Mouse (Mus musculus): ENCODE results near the gene Klf9. TPM values are rescaled to one million over a fixed set of nuclear protein-coding genes. Genes with fewer than 3 reads are reported as not detected.

Klf9 gene
- polyA plus RNA-seq (2012; rRNA removed) = 59.3 and 62.3 TPM in 2 replicates

- peaks cover 11% of the 10 kb centered on the region; the same call in 1 of the 2 replicates for H3K4me1 ChIP-seq (ENCODE audit: control insufficient read depth, insufficient read depth, low read length)
- no peaks in the 10 kb centered on the region; the same call in 1 of the 2 replicates for H3K36me3 ChIP-seq (ENCODE audit: control insufficient read depth, insufficient read depth, low read length)
- peak within 1 kb of the TSS; percentile 94 for H3K4me3 ChIP-seq (ENCODE audit: insufficient read depth, low read depth, low read length)
- under 1% methylated on average over 52 of the region's 52 CpGs for WGBS
- peak within 1 kb of the TSS; percentile 100 for H3K27ac ChIP-seq (ENCODE audit: insufficient read depth, low read depth, low read length)
- peak; percentile 99 for DNase-seq
- H3K27me3 ChIP-seq (replicated peaks; ENCODE audit: control insufficient read depth, insufficient read depth, low read length) = no peaks in the 10 kb centered on the region
- TF ChIP-seq CTCF (conservative IDR thresholded peaks at IDR 0.05; ENCODE audit: insufficient read depth, insufficient read length, low read depth, low read length) = no peak
- TF ChIP-seq POLR2A (IDR thresholded peaks at IDR 0.05; ENCODE audit: low read depth, low read length) = peak; percentile 95
These were observed at the start of gene Klf9 for GRCm38 (mm10) chr19:23140689-23141317. Klf9 (plus strand) TSS chr19:23141226.

- DNase-seq = no peak
- H3K27me3 ChIP-seq (replicated peaks; ENCODE audit: control insufficient read depth, insufficient read depth, low read length) = no peaks in the 10 kb centered on the region
- H3K4me3 ChIP-seq (ENCODE audit: insufficient read depth, low read depth, low read length) = no peak overlapping the region
- 87% methylated on average over 4 of the region's 4 CpGs for WGBS
- no peak overlapping the region for H3K27ac ChIP-seq (ENCODE audit: insufficient read depth, low read depth, low read length)
- H3K4me1 ChIP-seq (ENCODE audit: control insufficient read depth, insufficient read depth, low read length) = peaks cover 8% of the 10 kb centered on the region; the same call in 1 of the 2 replicates
- no peak for TF ChIP-seq POLR2A (IDR thresholded peaks at IDR 0.05; ENCODE audit: low read depth, low read length)
- no peak for TF ChIP-seq CTCF (conservative IDR thresholded peaks at IDR 0.05; ENCODE audit: insufficient read depth, insufficient read length, low read depth, low read length)
- H3K36me3 ChIP-seq (ENCODE audit: control insufficient read depth, insufficient read depth, low read length) = no peaks in the 10 kb centered on the region
These were observed 49.4 kb upstream of the Klf9 start for GRCm38 (mm10) chr19:23091586-23091985.

GRCm38 (mm10) chr19:23093548-23093947 is 47.5 kb upstream of the Klf9 start:
- H3K27ac ChIP-seq (ENCODE audit: insufficient read depth, low read depth, low read length) = no peak overlapping the region
- TF ChIP-seq CTCF (conservative IDR thresholded peaks at IDR 0.05; ENCODE audit: insufficient read depth, insufficient read length, low read depth, low read length) (no peak), POLR2A (IDR thresholded peaks at IDR 0.05; ENCODE audit: low read depth, low read length) (no peak)
- H3K4me1 ChIP-seq (ENCODE audit: control insufficient read depth, insufficient read depth, low read length) = peaks cover 8% of the 10 kb centered on the region; the same call in 1 of the 2 replicates
- no peak overlapping the region for H3K4me3 ChIP-seq (ENCODE audit: insufficient read depth, low read depth, low read length)
- WGBS = 87% methylated on average over 5 of the region's 5 CpGs
- no peaks in the 10 kb centered on the region for H3K27me3 ChIP-seq (replicated peaks; ENCODE audit: control insufficient read depth, insufficient read depth, low read length)
- DNase-seq = no peak
- H3K36me3 ChIP-seq (ENCODE audit: control insufficient read depth, insufficient read depth, low read length) = no peaks in the 10 kb centered on the region

GRCm38 (mm10) chr19:23094906-23095305 is 46.1 kb upstream of the Klf9 start:
- TF ChIP-seq POLR2A (IDR thresholded peaks at IDR 0.05; ENCODE audit: low read depth, low read length) = no peak
- no peak for TF ChIP-seq CTCF (conservative IDR thresholded peaks at IDR 0.05; ENCODE audit: insufficient read depth, insufficient read length, low read depth, low read length)
- Histone ChIP-seq H3K27me3 (replicated peaks; ENCODE audit: control insufficient read depth, insufficient read depth, low read length) (no peaks in the 10 kb centered on the region), H3K4me3 (ENCODE audit: insufficient read depth, low read depth, low read length) (no peak overlapping the region), H3K36me3 (ENCODE audit: control insufficient read depth, insufficient read depth, low read length) (no peaks in the 10 kb centered on the region), H3K27ac (ENCODE audit: insufficient read depth, low read depth, low read length) (no peak overlapping the region), H3K4me1 (ENCODE audit: control insufficient read depth, insufficient read depth, low read length) (peaks cover 8% of the 10 kb centered on the region; the same call in 1 of the 2 replicates)
- WGBS = 78% methylated on average over 3 of the region's 3 CpGs
- no peak for DNase-seq

- TF ChIP-seq POLR2A (IDR thresholded peaks at IDR 0.05; ENCODE audit: low read depth, low read length) = no peak
- no peak for TF ChIP-seq CTCF (conservative IDR thresholded peaks at IDR 0.05; ENCODE audit: insufficient read depth, insufficient read length, low read depth, low read length)
- peaks cover 10% of the 10 kb centered on the region; the same call in 1 of the 2 replicates for H3K4me1 ChIP-seq (ENCODE audit: control insufficient read depth, insufficient read depth, low read length)
- H3K36me3 ChIP-seq (ENCODE audit: control insufficient read depth, insufficient read depth, low read length) = no peaks in the 10 kb centered on the region
- DNase-seq = no peak
- no peaks in the 10 kb centered on the region for H3K27me3 ChIP-seq (replicated peaks; ENCODE audit: control insufficient read depth, insufficient read depth, low read length)
- WGBS = 91% methylated on average over 5 of the region's 5 CpGs
- H3K27ac ChIP-seq (ENCODE audit: insufficient read depth, low read depth, low read length) = no peak overlapping the region
- H3K4me3 ChIP-seq (ENCODE audit: insufficient read depth, low read depth, low read length) = no peak overlapping the region
These were observed 34.2 kb upstream of the Klf9 start for GRCm38 (mm10) chr19:23106859-23107258.

- H3K36me3 ChIP-seq (ENCODE audit: control insufficient read depth, insufficient read depth, low read length) = no peaks in the 10 kb centered on the region
- no peak overlapping the region for H3K27ac ChIP-seq (ENCODE audit: insufficient read depth, low read depth, low read length)
- no peaks in the 10 kb centered on the region for H3K27me3 ChIP-seq (replicated peaks; ENCODE audit: control insufficient read depth, insufficient read depth, low read length)
- 84% methylated on average over 2 of the region's 2 CpGs for WGBS
- H3K4me3 ChIP-seq (ENCODE audit: insufficient read depth, low read depth, low read length) = no peak overlapping the region
- peaks cover 10% of the 10 kb centered on the region; the same call in 1 of the 2 replicates for H3K4me1 ChIP-seq (ENCODE audit: control insufficient read depth, insufficient read depth, low read length)
- TF ChIP-seq POLR2A (IDR thresholded peaks at IDR 0.05; ENCODE audit: low read depth, low read length) (no peak), CTCF (conservative IDR thresholded peaks at IDR 0.05; ENCODE audit: insufficient read depth, insufficient read length, low read depth, low read length) (no peak)
- DNase-seq = no peak
These were observed 33.7 kb upstream of the Klf9 start for GRCm38 (mm10) chr19:23107335-23107734.

GRCm38 (mm10) chr19:23121875-23122274 is 19.2 kb upstream of the Klf9 start:
- WGBS = 58% methylated on average over 10 of the region's 10 CpGs
- no peak for DNase-seq
- Histone ChIP-seq H3K36me3 (ENCODE audit: control insufficient read depth, insufficient read depth, low read length) (no peaks in the 10 kb centered on the region), H3K4me1 (ENCODE audit: control insufficient read depth, insufficient read depth, low read length) (peaks cover 6% of the 10 kb centered on the region), H3K27me3 (replicated peaks; ENCODE audit: control insufficient read depth, insufficient read depth, low read length) (no peaks in the 10 kb centered on the region), H3K4me3 (ENCODE audit: insufficient read depth, low read depth, low read length) (no peak overlapping the region), H3K27ac (ENCODE audit: insufficient read depth, low read depth, low read length) (no peak overlapping the region)
- TF ChIP-seq POLR2A (IDR thresholded peaks at IDR 0.05; ENCODE audit: low read depth, low read length) (no peak), CTCF (conservative IDR thresholded peaks at IDR 0.05; ENCODE audit: insufficient read depth, insufficient read length, low read depth, low read length) (no peak)

Measured in kidney, adult 2 months (tissue).